ENCODE assay signal across 8 mouse cellular contexts in genomic region chr4:101146047-101146745, GRCm38 (mm10).
A peak's percentile ranks its signal among the peaks of the same experiment; 100 is the strongest.
DNase-seq lines count a peak whose midpoint lies in the region; ATAC-seq and TF ChIP-seq lines count a peak whose summit lies in the region.

No protein-coding gene starts in this region.

- H3K4me3 ChIP-seq in G1E (ENCODE audit: low read depth, low read length) = no peak overlapping the region
- H3K4me3 ChIP-seq in forebrain, embryonic 11.5 days (ENCODE audit: low read depth, low read length) = no peak overlapping the region
- H3K4me3 ChIP-seq in lung, embryonic 14.5 days (ENCODE audit: low read depth, low read length) = no peak overlapping the region

- H3K4me2 ChIP-seq in forebrain, embryonic 11.5 days (ENCODE audit: low read depth, low read length, severe bottlenecking) = peak overlapping the region; percentile 3; the same call in 1 of the 2 replicates
- no peak overlapping the region for H3K4me2 ChIP-seq in lung, embryonic 14.5 days

- peaks cover 3% of the 10 kb centered on the region; the same call in 1 of the 2 replicates for H3K27me3 ChIP-seq in G1E (ENCODE audit: insufficient read depth, low read length)
- no peaks in the 10 kb centered on the region for H3K27me3 ChIP-seq in forebrain, embryonic 11.5 days (ENCODE audit: control insufficient read depth, insufficient read depth, low read length)
- H3K27me3 ChIP-seq in lung, embryonic 14.5 days (ENCODE audit: insufficient read depth, low read length) = no peaks in the 10 kb centered on the region

- no peak overlapping the region for H3K9ac ChIP-seq in forebrain, embryonic 11.5 days (ENCODE audit: low read length)
- H3K9ac ChIP-seq in lung, embryonic 14.5 days = no peak overlapping the region

- H3K27ac ChIP-seq in forebrain, embryonic 11.5 days (ENCODE audit: low read depth, low read length) = no peak overlapping the region
- H3K27ac ChIP-seq in lung, embryonic 14.5 days (ENCODE audit: low read depth) = no peak overlapping the region

- peak; percentile 89 for TF ChIP-seq CTCF in G1E (IDR thresholded peaks at IDR 0.05; ENCODE audit: low read depth, low read length)
- TF ChIP-seq CTCF in lung, embryonic 14.5 days (IDR thresholded peaks at IDR 0.05; ENCODE audit: low read depth) = peak; percentile 96

- peak; percentile 43 for ATAC-seq in G1E (ENCODE audit: extremely low read depth, insufficient number of reproducible peaks, low FRiP score, poor library complexity, severe bottlenecking)
- ATAC-seq in forebrain, embryonic 11.5 days (replicated peaks; ENCODE audit: low FRiP score) = peak; percentile 70
- ATAC-seq in lung, embryonic 14.5 days (ENCODE audit: insufficient read depth) = peak; percentile 36

- H3K4me1 ChIP-seq in G1E (ENCODE audit: insufficient read depth, low read depth, low read length) = no peaks in the 10 kb centered on the region; the same call in 1 of the 2 replicates
- no peaks in the 10 kb centered on the region for H3K4me1 ChIP-seq in forebrain, embryonic 11.5 days (replicated peaks; ENCODE audit: control insufficient read depth, insufficient read depth, low read length)
- H3K4me1 ChIP-seq in lung, embryonic 14.5 days (ENCODE audit: insufficient read depth) = no peaks in the 10 kb centered on the region

- H3K36me3 ChIP-seq in G1E (replicated peaks) = peaks cover 31% of the 10 kb centered on the region
- no peaks in the 10 kb centered on the region for H3K36me3 ChIP-seq in forebrain, embryonic 11.5 days (ENCODE audit: control insufficient read depth, insufficient read depth, low read length)
- peaks cover 13% of the 10 kb centered on the region for H3K36me3 ChIP-seq in lung, embryonic 14.5 days (ENCODE audit: insufficient read depth)

- 29% methylated on average over 9 of the region's 9 CpGs for WGBS in forebrain, embryonic 11.5 days
- WGBS in lung, embryonic 14.5 days = 28% methylated on average over 9 of the region's 9 CpGs

- H3K9me3 ChIP-seq in G1E (replicated peaks) = no peaks in the 10 kb centered on the region
- no peaks in the 10 kb centered on the region for H3K9me3 ChIP-seq in forebrain, embryonic 11.5 days (ENCODE audit: control insufficient read depth, low read length)
- no peaks in the 10 kb centered on the region for H3K9me3 ChIP-seq in lung, embryonic 14.5 days (ENCODE audit: low read depth, low read length)

- peak; percentile 20 for DNase-seq in G1E (ENCODE audit: low spot score)
- peak; percentile 61 for DNase-seq in c-Kit-positive CD71-positive TER-119-negative erythroid progenitor cells, embryonic 14.5 days (ENCODE audit: low read depth)
- DNase-seq in forebrain, embryonic 11.5 days (ENCODE audit: low spot score) = peak; percentile 78
- peak; percentile 80 for DNase-seq in heart, postnatal 4 days
- DNase-seq in layer of hippocampus, adult 11-12 months (ENCODE audit: low spot score) = peak; percentile 83
- peak; percentile 95 for DNase-seq in lung, embryonic 14.5 days
- DNase-seq in ovary, adult 18-20 months (ENCODE audit: low spot score) = peak; percentile 28
- DNase-seq in thymus, postnatal 14 days = peak; percentile 79

Comparison
In these comparisons a context has a peak if more than half of its experiments do, and no peak if none do; other contexts are left out.
1. DNase-seq: peak in every context shown above with its lines; median percentile 95 in lung, embryonic 14.5 days; 83 in layer of hippocampus, adult 11-12 months; 80 in heart, postnatal 4 days; 79 in thymus, postnatal 14 days; 78 in forebrain, embryonic 11.5 days; 61 in c-Kit-positive CD71-positive TER-119-negative erythroid progenitor cells, embryonic 14.5 days; 28 in ovary, adult 18-20 months; 20 in G1E.